Mouse (Mus musculus): ENCODE results near the gene Kcnip1. TPM values are rescaled to one million over a fixed set of nuclear protein-coding genes. Genes with fewer than 3 reads are reported as not detected.

The Kcnip1 gene
- total and polyA plus RNA-seq, 2 experiments = not detected

- no peaks in the 10 kb centered on the region for H3K4me1 ChIP-seq (ENCODE audit: control insufficient read depth, insufficient read depth, low read length)
- TF ChIP-seq POLR2A (IDR thresholded peaks at IDR 0.05; ENCODE audit: extremely low read depth, insufficient read depth, low read length) (no peak), CTCF (IDR thresholded peaks at IDR 0.05; ENCODE audit: low read depth, low read length) (no peak)
- H3K27ac ChIP-seq (replicated peaks; ENCODE audit: insufficient read depth, low read depth, low read length) = no peak overlapping the region
- H3K79me2 ChIP-seq (ENCODE audit: control insufficient read depth, insufficient read depth, low read length) = no peaks in the 10 kb centered on the region
- H3K36me3 ChIP-seq (ENCODE audit: control insufficient read depth, insufficient read depth, low read length) = no peaks in the 10 kb centered on the region
- 39% methylated on average over 5 of the region's 5 CpGs for WGBS
- no peak overlapping the region for H3K4me3 ChIP-seq (ENCODE audit: insufficient read depth, low read depth, low read length)
- no peak overlapping the region for H3K9ac ChIP-seq (ENCODE audit: low read depth, low read length)
- no peak for DNase-seq (ENCODE audit: extremely low read depth, low read depth, low spot score)
- H3K27me3 ChIP-seq (ENCODE audit: control insufficient read depth, insufficient read depth, low read length) = no peaks in the 10 kb centered on the region
Observed at GRCm38 (mm10) chr11:33818861-33819503, 174.0 kb downstream of the Kcnip1 start.

DNA sequence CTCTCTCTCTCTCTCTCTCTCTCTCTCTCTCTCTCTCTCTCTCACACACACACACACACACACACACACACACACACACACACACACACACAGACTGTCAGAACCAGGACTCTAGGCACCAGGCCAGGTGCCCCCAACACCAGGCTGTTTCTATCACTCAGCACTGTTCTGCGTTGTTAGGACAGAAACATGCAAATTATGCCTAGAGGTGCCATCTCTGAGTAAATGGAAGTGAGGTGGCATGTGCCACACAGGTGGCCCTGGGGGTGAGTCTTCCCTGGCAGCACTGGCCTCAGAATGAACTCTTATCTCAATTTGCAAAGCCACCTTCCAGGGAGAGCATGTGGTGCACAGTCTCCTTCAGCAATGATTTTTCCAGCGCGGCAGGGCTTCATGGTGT, 176.9 kb downstream of the Kcnip1 start:
- no peaks in the 10 kb centered on the region for H3K4me1 ChIP-seq (ENCODE audit: control insufficient read depth, insufficient read depth, low read length)
- no peak for TF ChIP-seq CTCF (IDR thresholded peaks at IDR 0.05; ENCODE audit: low read depth, low read length)
- TF ChIP-seq POLR2A (IDR thresholded peaks at IDR 0.05; ENCODE audit: extremely low read depth, insufficient read depth, low read length) = no peak
- H3K4me3 ChIP-seq (ENCODE audit: insufficient read depth, low read depth, low read length) = no peak overlapping the region
- no peaks in the 10 kb centered on the region for H3K36me3 ChIP-seq (ENCODE audit: control insufficient read depth, insufficient read depth, low read length)
- H3K79me2 ChIP-seq (ENCODE audit: control insufficient read depth, insufficient read depth, low read length) = no peaks in the 10 kb centered on the region
- H3K9ac ChIP-seq (ENCODE audit: low read depth, low read length) = no peak overlapping the region
- 33% methylated on average over 3 of the region's 3 CpGs for WGBS
- no peak for DNase-seq (ENCODE audit: extremely low read depth, low read depth, low spot score)
- H3K27me3 ChIP-seq (ENCODE audit: control insufficient read depth, insufficient read depth, low read length) = no peaks in the 10 kb centered on the region
- no peak overlapping the region for H3K27ac ChIP-seq (replicated peaks; ENCODE audit: insufficient read depth, low read depth, low read length)

- Histone ChIP-seq H3K27me3 (ENCODE audit: control insufficient read depth, insufficient read depth, low read length) (no peaks in the 10 kb centered on the region), H3K27ac (replicated peaks; ENCODE audit: insufficient read depth, low read depth, low read length) (no peak overlapping the region), H3K4me3 (ENCODE audit: insufficient read depth, low read depth, low read length) (no peak overlapping the region), H3K4me1 (ENCODE audit: control insufficient read depth, insufficient read depth, low read length) (no peaks in the 10 kb centered on the region), H3K36me3 (ENCODE audit: control insufficient read depth, insufficient read depth, low read length) (no peaks in the 10 kb centered on the region), H3K9ac (ENCODE audit: low read depth, low read length) (no peak overlapping the region), H3K79me2 (ENCODE audit: control insufficient read depth, insufficient read depth, low read length) (no peaks in the 10 kb centered on the region)
- DNase-seq (ENCODE audit: extremely low read depth, low read depth, low spot score) = no peak
- TF ChIP-seq POLR2A (IDR thresholded peaks at IDR 0.05; ENCODE audit: extremely low read depth, insufficient read depth, low read length) (no peak), CTCF (IDR thresholded peaks at IDR 0.05; ENCODE audit: low read depth, low read length) (no peak)
- 65% methylated on average over 7 of the region's 7 CpGs for WGBS
Observed at GRCm38 (mm10) chr11:33810105-33810504, 182.8 kb downstream of the Kcnip1 start.

GRCm38 (mm10) chr11:33803093-33803492, 189.9 kb downstream of the Kcnip1 start:
- DNase-seq (ENCODE audit: extremely low read depth, low read depth, low spot score) = no peak
- H3K79me2 ChIP-seq (ENCODE audit: control insufficient read depth, insufficient read depth, low read length) = no peaks in the 10 kb centered on the region
- H3K36me3 ChIP-seq (ENCODE audit: control insufficient read depth, insufficient read depth, low read length) = no peaks in the 10 kb centered on the region
- no peak overlapping the region for H3K9ac ChIP-seq (ENCODE audit: low read depth, low read length)
- H3K4me3 ChIP-seq (ENCODE audit: insufficient read depth, low read depth, low read length) = no peak overlapping the region
- TF ChIP-seq POLR2A (IDR thresholded peaks at IDR 0.05; ENCODE audit: extremely low read depth, insufficient read depth, low read length) (no peak), CTCF (IDR thresholded peaks at IDR 0.05; ENCODE audit: low read depth, low read length) (no peak)
- H3K4me1 ChIP-seq (ENCODE audit: control insufficient read depth, insufficient read depth, low read length) = no peaks in the 10 kb centered on the region
- WGBS = 81% methylated on average over 2 of the region's 2 CpGs
- no peak overlapping the region for H3K27ac ChIP-seq (replicated peaks; ENCODE audit: insufficient read depth, low read depth, low read length)
- H3K27me3 ChIP-seq (ENCODE audit: control insufficient read depth, insufficient read depth, low read length) = no peaks in the 10 kb centered on the region

DNA sequence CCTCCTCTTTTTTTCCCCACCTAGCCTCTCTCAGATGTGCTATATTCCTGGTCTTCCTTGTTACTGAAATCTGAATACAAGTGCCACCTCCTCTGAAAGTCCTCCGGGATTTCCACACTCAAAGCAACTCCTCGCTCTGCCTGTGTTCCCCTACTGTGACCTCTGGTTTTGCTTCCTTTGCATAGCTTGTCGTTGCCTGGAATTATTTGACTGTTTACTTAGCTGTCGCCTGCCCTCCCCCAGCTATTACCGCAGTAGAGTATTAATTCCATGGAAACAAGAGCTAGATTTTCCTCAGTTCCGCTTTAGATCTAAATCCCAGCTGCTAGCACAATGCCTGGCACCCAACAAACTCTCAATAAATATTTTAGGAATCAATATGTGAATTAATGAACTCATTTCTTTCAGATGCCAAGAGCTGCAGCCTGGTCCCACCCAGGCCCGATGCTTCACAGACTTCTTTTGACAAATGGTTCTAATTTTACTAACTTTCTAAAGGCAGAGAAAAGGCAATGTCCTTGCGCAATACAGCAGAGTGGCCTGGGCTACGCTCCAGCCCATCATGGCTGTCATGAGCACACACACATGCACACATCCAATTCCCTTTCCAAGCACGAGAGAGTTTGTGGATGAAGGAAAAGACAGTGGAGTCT, 192.4 kb downstream of the Kcnip1 start:
- Histone ChIP-seq H3K36me3 (ENCODE audit: control insufficient read depth, insufficient read depth, low read length) (no peaks in the 10 kb centered on the region), H3K4me3 (ENCODE audit: insufficient read depth, low read depth, low read length) (no peak overlapping the region), H3K27me3 (ENCODE audit: control insufficient read depth, insufficient read depth, low read length) (no peaks in the 10 kb centered on the region), H3K9ac (ENCODE audit: low read depth, low read length) (no peak overlapping the region), H3K27ac (replicated peaks; ENCODE audit: insufficient read depth, low read depth, low read length) (no peak overlapping the region), H3K4me1 (ENCODE audit: control insufficient read depth, insufficient read depth, low read length) (no peaks in the 10 kb centered on the region), H3K79me2 (ENCODE audit: control insufficient read depth, insufficient read depth, low read length) (no peaks in the 10 kb centered on the region)
- WGBS = 46% methylated on average over 10 of the region's 10 CpGs
- no peak for DNase-seq (ENCODE audit: extremely low read depth, low read depth, low spot score)
- TF ChIP-seq CTCF (IDR thresholded peaks at IDR 0.05; ENCODE audit: low read depth, low read length) (no peak), POLR2A (IDR thresholded peaks at IDR 0.05; ENCODE audit: extremely low read depth, insufficient read depth, low read length) (no peak)

DNA sequence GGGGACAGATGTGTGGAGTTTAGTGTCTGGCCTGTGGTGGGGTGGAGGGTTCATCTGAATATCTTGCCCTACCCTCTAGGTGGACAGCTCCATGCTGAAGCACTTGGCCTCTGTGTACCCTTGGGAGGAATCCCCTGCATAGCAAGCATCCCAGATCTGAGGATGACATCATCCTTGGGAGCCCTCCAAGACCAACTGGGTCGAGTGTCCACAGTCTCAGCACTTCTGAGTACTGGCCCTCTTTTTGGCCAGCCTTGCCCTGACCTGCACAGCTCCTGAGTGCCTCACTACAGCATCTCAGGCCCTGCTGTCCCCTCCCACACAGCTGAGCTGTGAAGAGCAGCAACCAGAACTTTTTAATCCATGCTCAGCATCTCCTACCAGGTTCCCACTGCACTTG, 193.0 kb downstream of the Kcnip1 start:
- H3K27ac ChIP-seq (replicated peaks; ENCODE audit: insufficient read depth, low read depth, low read length) = no peak overlapping the region
- no peak overlapping the region for H3K4me3 ChIP-seq (ENCODE audit: insufficient read depth, low read depth, low read length)
- 13% methylated on average over 1 of the region's 1 CpGs for WGBS
- H3K27me3 ChIP-seq (ENCODE audit: control insufficient read depth, insufficient read depth, low read length) = no peaks in the 10 kb centered on the region
- TF ChIP-seq POLR2A (IDR thresholded peaks at IDR 0.05; ENCODE audit: extremely low read depth, insufficient read depth, low read length) (no peak), CTCF (IDR thresholded peaks at IDR 0.05; ENCODE audit: low read depth, low read length) (no peak)
- no peak for DNase-seq (ENCODE audit: extremely low read depth, low read depth, low spot score)
- H3K9ac ChIP-seq (ENCODE audit: low read depth, low read length) = no peak overlapping the region
- H3K36me3 ChIP-seq (ENCODE audit: control insufficient read depth, insufficient read depth, low read length) = no peaks in the 10 kb centered on the region
- no peaks in the 10 kb centered on the region for H3K79me2 ChIP-seq (ENCODE audit: control insufficient read depth, insufficient read depth, low read length)
- no peaks in the 10 kb centered on the region for H3K4me1 ChIP-seq (ENCODE audit: control insufficient read depth, insufficient read depth, low read length)
